Mouse (Mus musculus) liver, postnatal 0 days (tissue): Measurements from ENCODE around the gene Slc26a11. TPM values are rescaled to one million over a fixed set of nuclear protein-coding genes. Genes with fewer than 3 reads are reported as not detected.

Experiments used
- ATAC-seq: fragments of 200-750 bp; cut with Nextera tagmentation; 2 replicates; pipeline ENCODE4 v1.8.0; 2017; ENCODE audit warnings: mild to moderate bottlenecking, moderate library complexity
- DNase-seq: peaks from one replicate; pipeline ENCODE4 v3.0.0-alpha.2; 2016
- H3K27ac ChIP-seq: fragments of 300-500 bp; sonication (generic); 2 replicates; pipeline ENCODE4 v1.5.1; 2014; ENCODE audit warnings: antibody characterized with exemption, moderate library complexity, mild to moderate bottlenecking, low read depth
- H3K27me3 ChIP-seq: fragments of 300-500 bp; sonication (generic); 2 replicates; pipeline ENCODE4 v1.6.1; 2014; ENCODE audit warnings: low read length, control low read depth, mixed read lengths; ENCODE audit not compliant: insufficient read depth
- H3K36me3 ChIP-seq: fragments of 300-500 bp; sonication (generic); replicated peaks from 2 replicates; pipeline ENCODE4 v1.6.1; 2014; ENCODE audit warnings: mild to moderate bottlenecking, control low read depth, low read length, moderate library complexity, mixed read lengths; ENCODE audit not compliant: insufficient read depth
- H3K4me1 ChIP-seq: fragments of 300-500 bp; sonication (generic); 2 replicates; pipeline ENCODE4 v1.6.1; 2014; ENCODE audit warnings: antibody characterized with exemption, mild to moderate bottlenecking, control low read depth; ENCODE audit not compliant: insufficient read depth
- H3K4me2 ChIP-seq: fragments of 300-500 bp; sonication (generic); 2 replicates; pipeline ENCODE4 v1.6.1; 2014; ENCODE audit warnings: low read depth, mild to moderate bottlenecking, low read length, moderate library complexity, mixed read lengths
- H3K4me3 ChIP-seq: fragments of 300-500 bp; sonication (generic); 2 replicates; pipeline ENCODE4 v1.5.1; 2014; ENCODE audit warnings: low read depth, low read length
- H3K9ac ChIP-seq: fragments of 300-500 bp; sonication (generic); replicated peaks from 2 replicates; pipeline ENCODE4 v1.6.1; 2014; ENCODE audit warnings: mild to moderate bottlenecking, moderate library complexity
- H3K9me3 ChIP-seq: fragments of 300-500 bp; sonication (generic); 2 replicates; pipeline ENCODE4 v1.6.1; 2016; ENCODE audit warnings: mild to moderate bottlenecking, control low read depth, low read length, mixed read lengths
- CTCF ChIP-seq: sonication (generic); IDR thresholded peaks from 2 replicates; pipeline ENCODE4 v1.5.1; 2016; ENCODE audit warnings: antibody characterized with exemption, low read depth
- EP300 ChIP-seq: IDR thresholded peaks from 2 replicates; pipeline ENCODE4 v1.6.1; 2016; ENCODE audit warnings: antibody characterized with exemption, low read depth, mild to moderate bottlenecking
- WGBS: fragments of 180-500 bp; shearing (Covaris S2); extraction: QIAGEN DNeasy Blood & Tissue Kit; methylation state at CpG from one replicate; pipeline ENCODE4 v1.1.7; 2014; ENCODE audit not compliant: insufficient replicate concordance; 5-methylcytosine and 5-hydroxymethylcytosine counted together
- polyA plus RNA-seq: library from polyadenylated mRNA; unstranded; fragments of >200 nt; fragmentation: Nextera tagmentation; extraction: Ambion mirVana; gene quantifications from 2 replicates; pipeline ENCODE4 v1.2.1, GENCODE M21; 2015

The Slc26a11 gene
- polyA plus RNA-seq, 1 experiment from 2014 or later: 2.1 TPM

DNA sequence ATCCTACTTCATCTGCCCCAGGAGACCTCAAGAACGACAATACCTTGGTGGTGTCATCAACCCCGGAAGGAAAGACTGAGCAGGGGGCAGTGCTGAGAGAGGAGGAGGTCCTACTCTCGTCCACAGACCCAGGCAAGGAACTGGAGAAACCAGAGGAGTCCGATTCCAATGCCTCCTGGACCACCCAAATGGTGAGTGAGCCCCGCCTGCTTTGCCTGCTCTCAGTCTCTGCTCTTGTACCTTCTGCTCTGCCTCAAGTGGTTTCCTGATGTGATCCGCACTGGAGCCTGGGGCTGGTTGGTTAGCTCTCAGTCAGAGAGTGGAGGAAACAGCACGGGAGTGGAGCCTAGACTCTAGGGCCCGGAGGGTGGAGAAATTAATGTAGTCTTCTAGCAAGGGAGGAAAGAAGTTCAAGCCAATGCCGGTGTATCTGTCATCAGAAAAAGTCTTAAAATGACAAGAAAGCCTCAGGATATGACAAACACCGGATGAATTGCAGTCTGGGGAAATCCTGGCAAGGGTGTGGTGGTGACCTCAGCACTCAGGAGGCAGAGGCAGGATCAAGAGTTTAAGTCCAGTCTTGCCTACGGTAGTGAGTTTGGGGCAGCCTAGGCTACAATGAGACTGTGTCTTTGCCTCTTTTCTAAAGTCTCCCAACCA is 47.3 kb downstream of the Slc26a11 start:
- TF ChIP-seq EP300 (no peak), CTCF (no peak)
- no peak overlapping the region for H3K4me3 ChIP-seq
- H3K9me3 ChIP-seq: no peaks in the 10 kb centered on the region
- H3K27ac ChIP-seq: no peak overlapping the region
- 70% methylated on average over 11 of the region's 11 CpGs for WGBS
- no peak for DNase-seq
- no peak overlapping the region for H3K9ac ChIP-seq
- no peak for ATAC-seq
- H3K4me2 ChIP-seq: no peak overlapping the region
- H3K4me1 ChIP-seq: no peaks in the 10 kb centered on the region
- no peaks in the 10 kb centered on the region for H3K27me3 ChIP-seq
- peaks cover 62% of the 10 kb centered on the region for H3K36me3 ChIP-seq

DNA sequence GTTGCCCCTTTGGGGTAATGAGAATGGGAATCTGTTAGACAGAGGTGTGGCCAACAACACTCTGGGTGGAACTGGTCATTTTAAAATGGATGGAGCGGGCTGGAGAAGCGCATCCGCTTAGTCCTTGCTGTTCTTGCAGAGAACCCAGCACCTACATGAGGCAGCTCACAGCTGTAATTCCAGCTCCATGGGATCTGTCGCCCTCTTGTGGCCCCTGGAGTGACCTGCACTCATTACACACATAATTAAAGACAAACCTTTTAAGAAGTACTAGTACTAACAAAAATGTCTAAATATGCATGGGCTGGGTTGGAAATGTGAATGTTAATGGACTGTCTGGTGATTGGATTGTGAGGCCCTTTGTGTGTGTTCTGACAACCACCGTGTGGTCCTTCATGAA is 49.3 kb downstream of the Slc26a11 start:
- Histone ChIP-seq H3K4me2 (no peak overlapping the region), H3K36me3 (peaks cover 77% of the 10 kb centered on the region), H3K9me3 (no peaks in the 10 kb centered on the region), H3K27ac (no peak overlapping the region), H3K4me3 (no peak overlapping the region), H3K9ac (no peak overlapping the region), H3K4me1 (no peaks in the 10 kb centered on the region), H3K27me3 (no peaks in the 10 kb centered on the region)
- ATAC-seq: no peak
- WGBS: 65% methylated on average over 5 of the region's 5 CpGs
- DNase-seq: peak; percentile 77
- TF ChIP-seq CTCF (peak; percentile 92), EP300 (no peak)

- Histone ChIP-seq H3K27ac (no peak overlapping the region), H3K9me3 (no peaks in the 10 kb centered on the region), H3K36me3 (peaks cover 94% of the 10 kb centered on the region), H3K4me3 (no peak overlapping the region), H3K9ac (no peak overlapping the region), H3K4me2 (no peak overlapping the region), H3K27me3 (no peaks in the 10 kb centered on the region), H3K4me1 (no peaks in the 10 kb centered on the region)
- no peak for ATAC-seq
- WGBS: 88% methylated on average over 6 of the region's 6 CpGs
- TF ChIP-seq EP300: no peak
- TF ChIP-seq CTCF: no peak
- no peak for DNase-seq
Measured at GRCm38 (mm10) chr11:119407381-119407780, 52.0 kb downstream of the Slc26a11 start.

DNA sequence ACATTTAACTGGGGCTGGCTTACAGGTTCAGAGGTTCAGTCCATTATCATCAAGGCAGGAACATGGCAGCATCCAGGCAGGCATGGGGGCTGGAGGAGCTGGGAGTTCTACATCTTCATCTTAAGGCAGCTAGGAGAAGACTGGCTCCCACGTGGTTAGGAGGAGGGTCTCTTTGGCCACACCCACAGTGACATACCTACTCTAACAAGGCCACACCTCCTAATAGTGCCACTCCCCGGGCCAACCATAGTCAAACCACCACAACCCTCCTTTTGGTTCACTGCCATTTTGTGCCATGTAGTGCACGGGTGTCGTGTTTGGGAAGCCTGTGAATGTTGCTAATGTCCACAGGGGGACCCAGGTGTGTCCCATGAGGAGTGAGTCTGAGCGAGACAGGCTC is 52.6 kb downstream of the Slc26a11 start:
- Histone ChIP-seq H3K4me2 (no peak overlapping the region), H3K36me3 (peaks cover 91% of the 10 kb centered on the region), H3K27me3 (no peaks in the 10 kb centered on the region), H3K9ac (no peak overlapping the region), H3K4me3 (no peak overlapping the region), H3K9me3 (no peaks in the 10 kb centered on the region), H3K4me1 (no peaks in the 10 kb centered on the region), H3K27ac (no peak overlapping the region)
- DNase-seq: no peak
- no peak for ATAC-seq
- TF ChIP-seq EP300 (no peak), CTCF (no peak)
- WGBS: 57% methylated on average over 5 of the region's 5 CpGs

DNA sequence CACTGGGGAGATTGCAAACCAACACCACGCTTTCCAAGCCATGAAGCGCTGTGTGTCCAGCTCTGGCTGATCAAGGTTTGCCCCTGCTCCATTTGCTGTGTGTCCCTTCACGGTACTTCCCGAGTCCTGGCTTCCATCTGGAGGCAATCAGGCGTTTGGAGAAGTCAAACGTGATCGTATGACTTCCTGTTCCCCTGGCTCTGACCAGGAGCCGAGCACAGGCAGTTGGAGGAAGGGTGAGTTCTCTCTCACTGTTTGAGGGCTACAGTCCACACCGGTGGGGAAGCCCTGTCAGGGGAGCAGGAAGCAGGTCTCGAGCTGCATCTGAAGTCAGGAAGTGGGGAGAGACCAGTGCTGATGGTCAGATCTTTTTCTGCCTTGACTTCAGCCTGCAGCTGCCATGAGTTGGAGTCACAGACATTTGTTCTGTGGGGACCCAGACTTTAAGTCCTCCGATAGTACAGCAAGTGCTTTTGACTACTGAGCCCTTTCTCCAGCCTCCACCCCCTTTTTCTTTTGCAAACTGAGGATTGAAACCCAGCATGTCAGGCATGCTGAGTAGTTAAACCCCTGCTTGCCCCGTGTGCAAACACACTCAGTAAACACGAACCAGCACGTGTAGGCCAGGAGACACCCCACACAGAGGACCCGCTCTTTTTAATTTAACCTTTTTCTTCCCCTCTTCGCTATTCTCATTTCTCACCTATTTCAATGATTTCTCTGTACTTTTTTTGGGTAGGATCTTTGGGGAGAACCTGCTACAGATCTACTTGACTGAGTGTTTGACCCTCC is 64.2 kb downstream of the Slc26a11 start:
- 31% methylated on average over 16 of the region's 16 CpGs for WGBS
- Histone ChIP-seq H3K4me1 (no peaks in the 10 kb centered on the region), H3K4me3 (no peak overlapping the region), H3K27me3 (no peaks in the 10 kb centered on the region), H3K36me3 (peaks cover 97% of the 10 kb centered on the region), H3K27ac (no peak overlapping the region), H3K4me2 (no peak overlapping the region), H3K9me3 (no peaks in the 10 kb centered on the region), H3K9ac (no peak overlapping the region)
- no peak for ATAC-seq
- DNase-seq: no peak
- TF ChIP-seq EP300: no peak
- TF ChIP-seq CTCF: no peak

- no peak for ATAC-seq
- Histone ChIP-seq H3K9me3 (no peaks in the 10 kb centered on the region), H3K4me1 (no peaks in the 10 kb centered on the region), H3K27ac (no peak overlapping the region), H3K36me3 (peaks cover 99% of the 10 kb centered on the region), H3K9ac (no peak overlapping the region), H3K4me3 (no peak overlapping the region), H3K4me2 (no peak overlapping the region), H3K27me3 (no peaks in the 10 kb centered on the region)
- 85% methylated on average over 5 of the region's 5 CpGs for WGBS
- TF ChIP-seq EP300 (no peak), CTCF (no peak)
- DNase-seq: no peak
Measured at GRCm38 (mm10) chr11:119420426-119420825, 65.1 kb downstream of the Slc26a11 start.
